Mouse (Mus musculus): ENCODE results near the gene Ifnz. TPM values are rescaled to one million over a fixed set of nuclear protein-coding genes. Genes with fewer than 3 reads are reported as not detected.
"Not testable (repeated sequence)": the region's sequence is repeated elsewhere in the genome, so short reads cannot be mapped to it uniquely, and the experiment has no call there.

Ifnz gene
- polyA plus RNA-seq, 1 experiment = not detected

DNA sequence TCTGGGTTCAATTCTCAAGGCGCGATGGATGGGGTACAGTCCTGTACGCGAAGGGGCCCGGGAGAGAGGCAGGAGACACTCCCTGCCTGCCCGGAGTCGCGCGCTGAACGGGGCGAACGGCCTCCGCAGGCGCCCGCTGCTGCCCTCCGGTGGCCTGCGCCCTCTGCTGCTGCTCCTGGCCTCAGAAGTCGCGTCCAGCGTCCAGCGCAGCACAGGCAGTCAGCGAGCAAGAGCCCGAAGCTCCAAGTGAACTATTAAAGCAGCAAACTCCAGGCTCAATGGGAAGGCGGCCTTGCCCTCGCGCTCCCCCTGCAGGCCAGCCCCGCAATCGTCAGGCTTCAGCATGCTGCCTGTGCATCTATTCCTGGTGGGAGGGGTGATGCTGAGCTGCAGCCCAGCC, 21.5 kb upstream of the Ifnz start:
- H3K9ac ChIP-seq (ENCODE audit: low read depth, poor library complexity, severe bottlenecking); H3K4me1 ChIP-seq (ENCODE audit: control insufficient read depth, insufficient read depth, low read length); H3K27ac ChIP-seq (ENCODE audit: insufficient read depth, low read length); H3K27me3 ChIP-seq (ENCODE audit: control insufficient read depth, insufficient read depth, low read length, poor library complexity, severe bottlenecking); H3K9me3 ChIP-seq (replicated peaks; ENCODE audit: control insufficient read depth, insufficient read depth, low read length, poor library complexity, severe bottlenecking); H3K36me3 ChIP-seq (ENCODE audit: control insufficient read depth, insufficient read depth, low read length, poor library complexity, severe bottlenecking): not testable (repeated sequence)
- peak; percentile 12 for TF ChIP-seq CTCF (IDR thresholded peaks at IDR 0.05; ENCODE audit: low read depth, low read length)
- H3K4me3 ChIP-seq (ENCODE audit: low read depth, low read length) = peak overlapping the region; percentile 28

DNA sequence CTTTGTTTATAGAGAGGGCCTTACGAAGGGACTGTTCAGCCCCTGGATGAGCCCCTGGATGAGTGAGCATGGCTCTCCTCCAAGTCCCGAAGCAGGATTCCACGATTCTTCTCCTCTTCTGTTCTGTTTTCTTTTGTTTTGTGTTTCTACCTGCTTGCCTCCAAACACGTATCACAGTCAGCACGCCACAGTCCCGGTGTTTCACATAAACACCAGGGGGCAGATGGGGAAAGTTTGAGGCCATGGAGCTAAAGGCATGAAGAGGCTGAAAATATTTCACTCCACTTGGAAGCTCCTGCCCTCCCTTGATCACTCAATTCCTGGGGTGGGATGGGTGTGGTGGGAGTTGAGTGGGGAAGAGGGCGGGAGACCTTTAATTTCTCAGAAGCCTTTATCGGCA, 20.2 kb upstream of the Ifnz start:
- H3K27ac ChIP-seq (ENCODE audit: insufficient read depth, low read length); H3K9me3 ChIP-seq (replicated peaks; ENCODE audit: control insufficient read depth, insufficient read depth, low read length, poor library complexity, severe bottlenecking); H3K4me3 ChIP-seq (ENCODE audit: low read depth, low read length); H3K36me3 ChIP-seq (ENCODE audit: control insufficient read depth, insufficient read depth, low read length, poor library complexity, severe bottlenecking); H3K27me3 ChIP-seq (ENCODE audit: control insufficient read depth, insufficient read depth, low read length, poor library complexity, severe bottlenecking); H3K4me1 ChIP-seq (ENCODE audit: control insufficient read depth, insufficient read depth, low read length); H3K9ac ChIP-seq (ENCODE audit: low read depth, poor library complexity, severe bottlenecking): not testable (repeated sequence)

DNA sequence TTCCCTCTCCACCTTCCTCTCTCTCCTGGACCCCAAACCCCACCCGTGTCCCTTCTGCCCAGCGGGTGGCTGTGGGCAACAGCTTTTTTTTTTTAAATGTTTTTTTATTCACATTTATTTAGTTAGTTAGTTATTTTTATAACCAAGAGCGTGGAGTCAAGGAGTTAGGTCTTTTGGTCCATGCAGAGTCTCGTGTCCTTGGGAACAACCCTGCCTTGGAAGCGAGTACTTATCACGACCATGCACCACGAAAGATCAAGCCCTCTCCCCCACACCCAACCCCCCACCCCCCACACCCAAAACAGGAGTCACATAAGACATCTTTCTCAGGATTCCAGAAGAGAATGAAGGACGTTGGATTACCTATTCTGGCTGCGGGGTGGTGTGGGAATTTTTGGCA, 19.6 kb upstream of the Ifnz start:
- H3K9me3 ChIP-seq (replicated peaks; ENCODE audit: control insufficient read depth, insufficient read depth, low read length, poor library complexity, severe bottlenecking); H3K27ac ChIP-seq (ENCODE audit: insufficient read depth, low read length); H3K36me3 ChIP-seq (ENCODE audit: control insufficient read depth, insufficient read depth, low read length, poor library complexity, severe bottlenecking); H3K4me3 ChIP-seq (ENCODE audit: low read depth, low read length); H3K9ac ChIP-seq (ENCODE audit: low read depth, poor library complexity, severe bottlenecking); H3K27me3 ChIP-seq (ENCODE audit: control insufficient read depth, insufficient read depth, low read length, poor library complexity, severe bottlenecking); H3K4me1 ChIP-seq (ENCODE audit: control insufficient read depth, insufficient read depth, low read length): not testable (repeated sequence)

DNA sequence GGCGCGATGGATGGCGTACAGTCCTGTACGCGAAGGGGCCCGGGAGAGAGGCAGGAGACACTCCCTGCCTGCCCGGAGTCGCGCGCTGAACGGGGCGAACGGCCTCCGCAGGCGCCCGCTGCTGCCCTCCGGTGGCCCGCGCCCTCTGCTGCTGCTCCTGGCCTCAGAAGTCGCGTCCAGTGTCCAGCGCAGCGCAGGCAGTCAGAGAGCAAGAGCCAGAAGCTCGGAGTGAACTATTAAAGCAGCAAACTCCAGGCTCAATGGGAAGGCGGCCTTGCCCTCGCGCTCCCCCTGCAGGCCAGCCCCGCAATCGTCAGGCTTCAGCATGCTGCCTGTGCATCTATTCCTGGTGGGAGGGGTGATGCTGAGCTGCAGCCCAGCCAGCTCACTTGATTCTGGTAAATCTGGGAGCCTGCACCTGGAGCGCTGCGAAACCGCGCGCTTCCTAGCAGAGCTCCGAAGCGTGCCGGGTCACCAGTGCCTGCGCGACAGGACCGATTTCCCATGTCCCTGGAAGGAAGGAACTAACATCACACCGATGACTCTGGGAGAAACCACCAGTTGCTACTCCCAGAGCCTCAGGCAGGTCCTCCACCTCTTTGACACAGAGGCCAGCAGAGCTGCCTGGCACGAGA, 18.4 kb upstream of the Ifnz start:
- H3K9me3 ChIP-seq (replicated peaks; ENCODE audit: control insufficient read depth, insufficient read depth, low read length, poor library complexity, severe bottlenecking); H3K4me1 ChIP-seq (ENCODE audit: control insufficient read depth, insufficient read depth, low read length); H3K36me3 ChIP-seq (ENCODE audit: control insufficient read depth, insufficient read depth, low read length, poor library complexity, severe bottlenecking); H3K27me3 ChIP-seq (ENCODE audit: control insufficient read depth, insufficient read depth, low read length, poor library complexity, severe bottlenecking); H3K27ac ChIP-seq (ENCODE audit: insufficient read depth, low read length): not testable (repeated sequence)
- peak; percentile 2 for TF ChIP-seq CTCF (IDR thresholded peaks at IDR 0.05; ENCODE audit: low read depth, low read length)
- Histone ChIP-seq H3K4me3 (ENCODE audit: low read depth, low read length) (peak overlapping the region; percentile 39), H3K9ac (ENCODE audit: low read depth, poor library complexity, severe bottlenecking) (peak overlapping the region; percentile 68; the same call in 1 of the 2 replicates)

DNA sequence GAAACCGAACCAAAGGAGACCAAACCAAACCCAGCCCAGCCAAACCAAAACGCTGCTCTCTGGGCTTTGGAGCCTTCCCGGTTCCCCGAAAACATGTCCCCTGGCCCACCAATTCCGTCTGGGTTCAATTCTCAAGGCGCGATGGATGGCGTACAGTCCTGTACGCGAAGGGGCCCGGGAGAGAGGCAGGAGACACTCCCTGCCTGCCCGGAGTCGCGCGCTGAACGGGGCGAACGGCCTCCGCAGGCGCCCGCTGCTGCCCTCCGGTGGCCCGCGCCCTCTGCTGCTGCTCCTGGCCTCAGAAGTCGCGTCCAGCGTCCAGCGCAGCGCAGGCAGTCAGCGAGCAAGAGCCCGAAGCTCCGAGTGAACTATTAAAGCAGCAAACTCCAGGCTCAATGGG, 8.4 kb upstream of the Ifnz start, which contains the start of gene Gm13290:
Gene Gm13290, plus strand, starts transcription at position 301 of the 400 bp plus-strand sequence.
- not testable (repeated sequence) for H3K36me3 ChIP-seq (ENCODE audit: control insufficient read depth, insufficient read depth, low read length, poor library complexity, severe bottlenecking); H3K4me3 ChIP-seq (ENCODE audit: low read depth, low read length); H3K9ac ChIP-seq (ENCODE audit: low read depth, poor library complexity, severe bottlenecking); H3K9me3 ChIP-seq (replicated peaks; ENCODE audit: control insufficient read depth, insufficient read depth, low read length, poor library complexity, severe bottlenecking); H3K27ac ChIP-seq (ENCODE audit: insufficient read depth, low read length); H3K4me1 ChIP-seq (ENCODE audit: control insufficient read depth, insufficient read depth, low read length); H3K27me3 ChIP-seq (ENCODE audit: control insufficient read depth, insufficient read depth, low read length, poor library complexity, severe bottlenecking)

DNA sequence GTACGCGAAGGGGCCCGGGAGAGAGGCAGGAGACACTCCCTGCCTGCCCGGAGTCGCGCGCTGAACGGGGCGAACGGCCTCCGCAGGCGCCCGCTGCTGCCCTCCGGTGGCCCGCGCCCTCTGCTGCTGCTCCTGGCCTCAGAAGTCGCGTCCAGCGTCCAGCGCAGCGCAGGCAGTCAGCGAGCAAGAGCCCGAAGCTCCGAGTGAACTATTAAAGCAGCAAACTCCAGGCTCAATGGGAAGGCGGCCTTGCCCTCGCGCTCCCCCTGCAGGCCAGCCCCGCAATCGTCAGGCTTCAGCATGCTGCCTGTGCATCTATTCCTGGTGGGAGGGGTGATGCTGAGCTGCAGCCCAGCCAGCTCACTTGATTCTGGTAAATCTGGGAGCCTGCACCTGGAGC, 5.3 kb upstream of the Ifnz start, which contains the start of gene Gm13289:
Gene Gm13289, plus strand, starts transcription at position 301 of the 400 bp plus-strand sequence.
- H3K36me3 ChIP-seq (ENCODE audit: control insufficient read depth, insufficient read depth, low read length, poor library complexity, severe bottlenecking); H3K9me3 ChIP-seq (replicated peaks; ENCODE audit: control insufficient read depth, insufficient read depth, low read length, poor library complexity, severe bottlenecking); H3K9ac ChIP-seq (ENCODE audit: low read depth, poor library complexity, severe bottlenecking); H3K27ac ChIP-seq (ENCODE audit: insufficient read depth, low read length); H3K4me3 ChIP-seq (ENCODE audit: low read depth, low read length); H3K4me1 ChIP-seq (ENCODE audit: control insufficient read depth, insufficient read depth, low read length); H3K27me3 ChIP-seq (ENCODE audit: control insufficient read depth, insufficient read depth, low read length, poor library complexity, severe bottlenecking): not testable (repeated sequence)

DNA sequence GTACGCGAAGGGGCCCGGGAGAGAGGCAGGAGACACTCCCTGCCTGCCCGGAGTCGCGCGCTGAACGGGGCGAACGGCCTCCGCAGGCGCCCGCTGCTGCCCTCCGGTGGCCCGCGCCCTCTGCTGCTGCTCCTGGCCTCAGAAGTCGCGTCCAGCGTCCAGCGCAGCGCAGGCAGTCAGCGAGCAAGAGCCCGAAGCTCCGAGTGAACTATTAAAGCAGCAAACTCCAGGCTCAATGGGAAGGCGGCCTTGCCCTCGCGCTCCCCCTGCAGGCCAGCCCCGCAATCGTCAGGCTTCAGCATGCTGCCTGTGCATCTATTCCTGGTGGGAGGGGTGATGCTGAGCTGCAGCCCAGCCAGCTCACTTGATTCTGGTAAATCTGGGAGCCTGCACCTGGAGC, 2.4 kb upstream of the Ifnz start, which contains the start of gene Gm13272:
Gene Gm13272, plus strand, starts transcription at position 301 of the 400 bp plus-strand sequence.
- H3K27ac ChIP-seq (ENCODE audit: insufficient read depth, low read length); H3K9ac ChIP-seq (ENCODE audit: low read depth, poor library complexity, severe bottlenecking); H3K4me3 ChIP-seq (ENCODE audit: low read depth, low read length); H3K27me3 ChIP-seq (ENCODE audit: control insufficient read depth, insufficient read depth, low read length, poor library complexity, severe bottlenecking); H3K4me1 ChIP-seq (ENCODE audit: control insufficient read depth, insufficient read depth, low read length); H3K9me3 ChIP-seq (replicated peaks; ENCODE audit: control insufficient read depth, insufficient read depth, low read length, poor library complexity, severe bottlenecking); H3K36me3 ChIP-seq (ENCODE audit: control insufficient read depth, insufficient read depth, low read length, poor library complexity, severe bottlenecking): not testable (repeated sequence)

DNA sequence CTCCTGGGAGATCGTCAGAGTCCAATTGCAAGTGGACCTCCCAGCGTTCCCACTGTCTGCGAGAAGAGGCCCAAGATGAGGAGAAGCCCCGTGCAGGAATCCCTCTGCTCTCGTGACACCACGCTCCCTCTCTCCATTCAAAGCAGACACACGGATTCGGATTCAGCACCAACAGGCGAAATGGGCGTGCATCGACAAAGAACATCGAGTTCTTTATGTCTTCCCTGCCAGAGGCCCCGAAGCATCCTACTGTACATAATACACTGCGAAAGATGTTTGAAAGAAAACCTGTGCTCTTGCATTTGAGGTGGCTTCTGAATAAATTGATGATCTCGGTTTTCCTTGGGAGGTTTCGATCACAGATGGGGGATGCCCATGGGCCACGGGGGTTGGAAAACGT, 1.6 kb upstream of the Ifnz start:
- H3K27ac ChIP-seq (ENCODE audit: insufficient read depth, low read length); H3K27me3 ChIP-seq (ENCODE audit: control insufficient read depth, insufficient read depth, low read length, poor library complexity, severe bottlenecking); H3K9ac ChIP-seq (ENCODE audit: low read depth, poor library complexity, severe bottlenecking); H3K4me3 ChIP-seq (ENCODE audit: low read depth, low read length); H3K9me3 ChIP-seq (replicated peaks; ENCODE audit: control insufficient read depth, insufficient read depth, low read length, poor library complexity, severe bottlenecking); H3K4me1 ChIP-seq (ENCODE audit: control insufficient read depth, insufficient read depth, low read length); H3K36me3 ChIP-seq (ENCODE audit: control insufficient read depth, insufficient read depth, low read length, poor library complexity, severe bottlenecking): not testable (repeated sequence)

DNA sequence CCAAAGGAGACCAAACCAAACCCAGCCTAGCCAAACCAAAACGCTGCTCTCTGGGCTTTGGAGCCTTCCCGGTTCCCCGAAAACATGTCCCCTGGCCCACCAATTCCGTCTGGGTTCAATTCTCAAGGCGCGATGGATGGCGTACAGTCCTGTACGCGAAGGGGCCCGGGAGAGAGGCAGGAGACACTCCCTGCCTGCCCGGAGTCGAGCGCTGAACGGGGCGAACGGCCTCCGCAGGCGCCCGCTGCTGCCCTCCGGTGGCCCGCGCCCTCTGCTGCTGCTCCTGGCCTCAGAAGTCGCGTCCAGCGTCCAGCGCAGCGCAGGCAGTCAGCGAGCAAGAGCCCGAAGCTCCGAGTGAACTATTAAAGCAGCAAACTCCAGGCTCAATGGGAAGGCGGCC, 404 bp downstream of the Ifnz start:
- not testable (repeated sequence) for H3K27me3 ChIP-seq (ENCODE audit: control insufficient read depth, insufficient read depth, low read length, poor library complexity, severe bottlenecking); H3K9me3 ChIP-seq (replicated peaks; ENCODE audit: control insufficient read depth, insufficient read depth, low read length, poor library complexity, severe bottlenecking); H3K36me3 ChIP-seq (ENCODE audit: control insufficient read depth, insufficient read depth, low read length, poor library complexity, severe bottlenecking); H3K27ac ChIP-seq (ENCODE audit: insufficient read depth, low read length); H3K9ac ChIP-seq (ENCODE audit: low read depth, poor library complexity, severe bottlenecking); H3K4me1 ChIP-seq (ENCODE audit: control insufficient read depth, insufficient read depth, low read length)
- peak overlapping the region; percentile 51 for H3K4me3 ChIP-seq (ENCODE audit: low read depth, low read length)

DNA sequence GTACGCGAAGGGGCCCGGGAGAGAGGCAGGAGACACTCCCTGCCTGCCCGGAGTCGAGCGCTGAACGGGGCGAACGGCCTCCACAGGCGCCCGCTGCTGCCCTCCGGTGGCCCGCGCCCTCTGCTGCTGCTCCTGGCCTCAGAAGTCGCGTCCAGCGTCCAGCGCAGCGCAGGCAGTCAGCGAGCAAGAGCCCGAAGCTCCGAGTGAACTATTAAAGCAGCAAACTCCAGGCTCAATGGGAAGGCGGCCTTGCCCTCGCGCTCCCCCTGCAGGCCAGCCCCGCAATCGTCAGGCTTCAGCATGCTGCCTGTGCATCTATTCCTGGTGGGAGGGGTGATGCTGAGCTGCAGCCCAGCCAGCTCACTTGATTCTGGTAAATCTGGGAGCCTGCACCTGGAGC, 3.5 kb downstream of the Ifnz start, which contains the start of gene Gm13276:
Gene Gm13276, plus strand, starts transcription at position 301 of the 400 bp plus-strand sequence.
- H3K4me1 ChIP-seq (ENCODE audit: control insufficient read depth, insufficient read depth, low read length); H3K9ac ChIP-seq (ENCODE audit: low read depth, poor library complexity, severe bottlenecking); H3K27me3 ChIP-seq (ENCODE audit: control insufficient read depth, insufficient read depth, low read length, poor library complexity, severe bottlenecking); H3K9me3 ChIP-seq (replicated peaks; ENCODE audit: control insufficient read depth, insufficient read depth, low read length, poor library complexity, severe bottlenecking); H3K27ac ChIP-seq (ENCODE audit: insufficient read depth, low read length); H3K4me3 ChIP-seq (ENCODE audit: low read depth, low read length); H3K36me3 ChIP-seq (ENCODE audit: control insufficient read depth, insufficient read depth, low read length, poor library complexity, severe bottlenecking): not testable (repeated sequence)
